Mouse (Mus musculus): ENCODE data around the gene Cluh. TPM values are rescaled to one million over a fixed set of nuclear protein-coding genes. Genes with fewer than 3 reads are reported as not detected.

Gene Cluh
- polyA plus RNA-seq, 1 experiment from 2014 or later: 23.6 TPM

GRCm38 (mm10) chr11:74662221-74662620 is 12.9 kb downstream of the Cluh start:
- peaks cover 74% of the 10 kb centered on the region for H3K36me3 ChIP-seq (ENCODE audit: inconsistent target)
- H3K4me3 ChIP-seq (ENCODE audit: inconsistent target): no peak overlapping the region
- WGBS (ENCODE audit: missing documents): 87% methylated on average over 6 of the region's 6 CpGs
- H3K79me2 ChIP-seq (ENCODE audit: inconsistent target): peaks cover under 1% of the 10 kb centered on the region; the same call in 1 of the 2 replicates
- H3K27ac ChIP-seq: no peak overlapping the region

GRCm38 (mm10) chr11:74664279-74664678 is 15.0 kb downstream of the Cluh start:
- Histone ChIP-seq H3K36me3 (ENCODE audit: inconsistent target) (peaks cover 69% of the 10 kb centered on the region), H3K79me2 (ENCODE audit: inconsistent target) (no peaks in the 10 kb centered on the region)
- 18% methylated on average over 3 of the region's 3 CpGs for WGBS (ENCODE audit: missing documents)

GRCm38 (mm10) chr11:74664906-74665305 is 15.6 kb downstream of the Cluh start:
- H3K79me2 ChIP-seq (ENCODE audit: inconsistent target): no peaks in the 10 kb centered on the region
- 0 out of 2 replicates have a peak overlapping the region, but pooled peaks have one; percentile 13 for H3K27ac ChIP-seq
- H3K4me3 ChIP-seq (ENCODE audit: inconsistent target): no peak overlapping the region
- 48% methylated on average over 8 of the region's 8 CpGs for WGBS (ENCODE audit: missing documents)
- H3K36me3 ChIP-seq (ENCODE audit: inconsistent target): peaks cover 64% of the 10 kb centered on the region

More at GRCm38 (mm10) chr11:74664279-74664678, 15.0 kb downstream of the Cluh start:
- H3K27ac ChIP-seq: peak overlapping the region; percentile 13; the same call in 1 of the 2 replicates
- no peak overlapping the region for H3K4me3 ChIP-seq (ENCODE audit: inconsistent target)

GRCm38 (mm10) chr11:74665631-74666283 is 16.5 kb downstream of the Cluh start:
- no peaks in the 10 kb centered on the region for H3K79me2 ChIP-seq (ENCODE audit: inconsistent target)
- no peak overlapping the region for H3K4me3 ChIP-seq (ENCODE audit: inconsistent target)
- H3K36me3 ChIP-seq (ENCODE audit: inconsistent target): peaks cover 55% of the 10 kb centered on the region
- H3K27ac ChIP-seq: no peak overlapping the region
- 94% methylated on average over 12 of the region's 17 CpGs for WGBS (ENCODE audit: missing documents)

GRCm38 (mm10) chr11:74666284-74666652 is 17.0 kb downstream of the Cluh start:
- WGBS (ENCODE audit: missing documents): 99% methylated on average over 5 of the region's 5 CpGs
- Histone ChIP-seq H3K4me3 (ENCODE audit: inconsistent target) (no peak overlapping the region), H3K79me2 (ENCODE audit: inconsistent target) (no peaks in the 10 kb centered on the region), H3K36me3 (ENCODE audit: inconsistent target) (peaks cover 50% of the 10 kb centered on the region), H3K27ac (no peak overlapping the region)

GRCm38 (mm10) chr11:74666776-74667581 is 17.7 kb downstream of the Cluh start:
- Histone ChIP-seq H3K4me3 (ENCODE audit: inconsistent target) (no peak overlapping the region), H3K27ac (no peak overlapping the region), H3K36me3 (ENCODE audit: inconsistent target) (peaks cover 43% of the 10 kb centered on the region), H3K79me2 (ENCODE audit: inconsistent target) (no peaks in the 10 kb centered on the region)
- 96% methylated on average over 14 of the region's 14 CpGs for WGBS (ENCODE audit: missing documents)

GRCm38 (mm10) chr11:74667582-74668010 is 18.3 kb downstream of the Cluh start:
- 98% methylated on average over 13 of the region's 13 CpGs for WGBS (ENCODE audit: missing documents)
- no peak overlapping the region for H3K4me3 ChIP-seq (ENCODE audit: inconsistent target)

GRCm38 (mm10) chr11:74668466-74668865 is 19.2 kb downstream of the Cluh start:
- no peak overlapping the region for H3K4me3 ChIP-seq (ENCODE audit: inconsistent target)
- H3K79me2 ChIP-seq (ENCODE audit: inconsistent target): no peaks in the 10 kb centered on the region
- no peak overlapping the region for H3K27ac ChIP-seq
- 98% methylated on average over 5 of the region's 5 CpGs for WGBS (ENCODE audit: missing documents)
- peaks cover 35% of the 10 kb centered on the region for H3K36me3 ChIP-seq (ENCODE audit: inconsistent target)

More at GRCm38 (mm10) chr11:74667582-74668010, 18.3 kb downstream of the Cluh start:
- H3K79me2 ChIP-seq (ENCODE audit: inconsistent target): no peaks in the 10 kb centered on the region
- peaks cover 37% of the 10 kb centered on the region for H3K36me3 ChIP-seq (ENCODE audit: inconsistent target)
- H3K27ac ChIP-seq: no peak overlapping the region

GRCm38 (mm10) chr11:74668971-74669370 is 19.7 kb downstream of the Cluh start:
- Histone ChIP-seq H3K79me2 (ENCODE audit: inconsistent target) (no peaks in the 10 kb centered on the region), H3K4me3 (ENCODE audit: inconsistent target) (no peak overlapping the region), H3K27ac (no peak overlapping the region), H3K36me3 (ENCODE audit: inconsistent target) (peaks cover 35% of the 10 kb centered on the region)
- 100% methylated on average over 2 of the region's 2 CpGs for WGBS (ENCODE audit: missing documents)

- Histone ChIP-seq H3K36me3 (ENCODE audit: inconsistent target) (peaks cover 42% of the 10 kb centered on the region), H3K79me2 (ENCODE audit: inconsistent target) (no peaks in the 10 kb centered on the region), H3K27ac (no peak overlapping the region), H3K4me3 (ENCODE audit: inconsistent target) (no peak overlapping the region)
Observed at GRCm38 (mm10) chr11:74670151-74670550, 20.9 kb downstream of the Cluh start.

GRCm38 (mm10) chr11:74671013-74671412 is 21.7 kb downstream of the Cluh start:
- WGBS (ENCODE audit: missing documents): 100% methylated on average over 1 of the region's 1 CpGs
- H3K79me2 ChIP-seq (ENCODE audit: inconsistent target): no peaks in the 10 kb centered on the region
- H3K4me3 ChIP-seq (ENCODE audit: inconsistent target): no peak overlapping the region
- H3K36me3 ChIP-seq (ENCODE audit: inconsistent target): peaks cover 43% of the 10 kb centered on the region; the same call in 1 of the 2 replicates
- no peak overlapping the region for H3K27ac ChIP-seq

GRCm38 (mm10) chr11:74671839-74672238 is 22.5 kb downstream of the Cluh start:
- WGBS (ENCODE audit: missing documents): 89% methylated on average over 5 of the region's 5 CpGs
- peaks cover 41% of the 10 kb centered on the region for H3K36me3 ChIP-seq (ENCODE audit: inconsistent target)
- H3K27ac ChIP-seq: no peak overlapping the region
- no peak overlapping the region for H3K4me3 ChIP-seq (ENCODE audit: inconsistent target)
- no peaks in the 10 kb centered on the region for H3K79me2 ChIP-seq (ENCODE audit: inconsistent target)

GRCm38 (mm10) chr11:74672901-74673513 is 23.7 kb downstream of the Cluh start:
- H3K27ac ChIP-seq: no peak overlapping the region
- no peaks in the 10 kb centered on the region for H3K79me2 ChIP-seq (ENCODE audit: inconsistent target)
- peaks cover 41% of the 10 kb centered on the region for H3K36me3 ChIP-seq (ENCODE audit: inconsistent target)
- no peak overlapping the region for H3K4me3 ChIP-seq (ENCODE audit: inconsistent target)
- 81% methylated on average over 6 of the region's 6 CpGs for WGBS (ENCODE audit: missing documents)

- Histone ChIP-seq H3K27ac (no peak overlapping the region), H3K79me2 (ENCODE audit: inconsistent target) (no peaks in the 10 kb centered on the region), H3K36me3 (ENCODE audit: inconsistent target) (peaks cover 43% of the 10 kb centered on the region), H3K4me3 (ENCODE audit: inconsistent target) (no peak overlapping the region)
- 100% methylated on average over 1 of the region's 1 CpGs for WGBS (ENCODE audit: missing documents)
Observed at GRCm38 (mm10) chr11:74673561-74673960, 24.3 kb downstream of the Cluh start.

GRCm38 (mm10) chr11:74674713-74675112 is 25.4 kb downstream of the Cluh start:
- Histone ChIP-seq H3K27ac (no peak overlapping the region), H3K36me3 (ENCODE audit: inconsistent target) (peaks cover 49% of the 10 kb centered on the region), H3K79me2 (ENCODE audit: inconsistent target) (peaks cover 9% of the 10 kb centered on the region; the same call in 1 of the 2 replicates), H3K4me3 (ENCODE audit: inconsistent target) (no peak overlapping the region)
- WGBS (ENCODE audit: missing documents): 93% methylated on average over 8 of the region's 8 CpGs

Data from macrophage (primary cell).